Mouse (Mus musculus): ENCODE measurements around the gene Itga9.

DNA sequence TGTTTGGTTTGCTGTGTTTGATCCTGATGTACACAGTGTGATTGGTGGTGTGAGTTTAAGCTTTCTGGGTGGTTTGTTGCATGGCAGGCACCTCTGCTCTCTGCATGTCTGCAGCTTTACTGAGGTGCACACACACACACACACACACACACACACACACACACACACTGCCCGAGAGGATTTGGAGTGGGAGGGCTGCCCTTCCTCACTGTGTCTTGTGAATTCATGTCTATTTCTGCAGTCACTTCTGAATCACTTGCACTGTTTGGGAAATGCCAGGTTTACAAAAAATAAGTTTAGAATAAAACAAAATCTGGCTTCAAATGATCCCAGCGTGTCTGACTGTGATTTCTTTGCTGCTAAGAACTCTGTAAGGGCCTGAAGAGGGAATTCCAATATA, 294.2 kb downstream of the Itga9 start:
- TF ChIP-seq POLR2A (IDR thresholded peaks at IDR 0.05; ENCODE audit: insufficient read depth, low read depth, low read length) (no peak), CTCF (IDR thresholded peaks at IDR 0.05; ENCODE audit: insufficient read depth, low read depth, low read length) (no peak)

All from olfactory bulb, adult 2 months (tissue).